Mouse (Mus musculus) limb, embryonic 10.5 days (tissue): Measurements from ENCODE around the gene Dnajb12. TPM values are rescaled to one million over a fixed set of nuclear protein-coding genes. Genes with fewer than 3 reads are reported as not detected.

ENCODE experiments used
- DNase-seq: peaks from one replicate; pipeline ENCODE4 v3.0.0-alpha.2; 2017; ENCODE audit warnings: low spot score
- H3K27ac ChIP-seq: fragments of 300-500 bp; sonication (generic); 2 replicates; pipeline ENCODE4 v1.5.1; 2016; ENCODE audit warnings: mild to moderate bottlenecking
- H3K27me3 ChIP-seq: fragments of 300-500 bp; sonication (generic); 2 replicates; pipeline ENCODE4 v1.6.1; 2016; ENCODE audit warnings: low read depth, mild to moderate bottlenecking; ENCODE audit not compliant: poor library complexity, severe bottlenecking
- H3K36me3 ChIP-seq: fragments of 300-500 bp; sonication (generic); 2 replicates; pipeline ENCODE4 v1.6.1; 2016; ENCODE audit warnings: mild to moderate bottlenecking, moderate library complexity
- H3K4me1 ChIP-seq: fragments of 300-500 bp; sonication (generic); 2 replicates; pipeline ENCODE4 v1.6.1; 2016
- H3K4me3 ChIP-seq: fragments of 300-500 bp; sonication (generic); 2 replicates; pipeline ENCODE4 v1.5.1; 2016; ENCODE audit warnings: mild to moderate bottlenecking, moderate library complexity
- H3K9me3 ChIP-seq: fragments of 300-500 bp; sonication (generic); replicated peaks from 2 replicates; pipeline ENCODE4 v1.6.1; 2016; ENCODE audit warnings: mild to moderate bottlenecking
- WGBS: fragments of 180-500 bp; shearing (Covaris S2); methylation state at CpG from one replicate; pipeline ENCODE4 v1.1.7; 2016; 5-methylcytosine and 5-hydroxymethylcytosine counted together
- polyA plus RNA-seq: library from polyadenylated mRNA; unstranded; fragments of >200 nt; fragmentation: Nextera tagmentation; extraction: Ambion mirVana; gene quantifications from 2 replicates; pipeline ENCODE4 v1.2.1, GENCODE M21; 2016

Gene Dnajb12
- polyA plus RNA-seq, 1 experiment from 2014 or later: 25.8 TPM

DNA sequence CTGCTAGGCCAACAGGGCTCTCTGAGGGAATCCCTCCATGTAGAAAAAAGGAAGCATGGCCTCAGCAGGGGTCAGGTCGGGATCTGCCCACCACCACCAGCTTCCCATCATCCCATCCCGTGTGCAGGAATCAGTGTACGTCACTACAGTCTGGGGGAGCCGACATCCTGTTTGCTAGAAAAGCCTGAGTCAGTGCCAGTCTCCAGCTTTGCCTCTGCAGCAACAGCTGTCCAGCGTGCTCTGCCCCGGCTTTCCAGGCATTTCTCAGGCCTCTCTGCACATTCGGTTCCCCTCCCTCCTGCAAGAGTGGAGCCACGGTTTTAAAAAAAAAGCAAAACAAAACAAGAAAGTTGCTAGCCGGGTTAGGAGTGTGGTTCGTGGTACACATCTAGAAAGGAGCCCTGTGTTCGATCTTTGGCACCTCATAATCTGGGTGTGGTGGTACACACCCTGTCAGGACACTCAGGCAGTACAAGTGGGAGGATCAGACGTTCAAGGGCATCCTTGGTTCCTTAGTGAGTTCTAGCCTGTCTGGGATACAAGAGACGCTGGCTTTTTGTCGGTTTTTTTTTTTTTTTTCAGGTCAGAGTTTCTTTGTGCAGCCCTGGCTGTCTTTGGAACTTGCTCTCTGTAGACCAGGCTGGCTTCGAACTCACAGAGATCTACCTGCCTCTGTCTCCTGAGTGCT lies 40.3 kb downstream of the Dnajb12 start:
- Histone ChIP-seq H3K4me1 (peaks cover 76% of the 10 kb centered on the region), H3K36me3 (no peaks in the 10 kb centered on the region), H3K27ac (peak overlapping the region; percentile 93), H3K27me3 (no peaks in the 10 kb centered on the region), H3K4me3 (no peak overlapping the region), H3K9me3 (no peaks in the 10 kb centered on the region)
- WGBS: 43% methylated on average over 15 of the region's 15 CpGs
- no peak for DNase-seq

DNA sequence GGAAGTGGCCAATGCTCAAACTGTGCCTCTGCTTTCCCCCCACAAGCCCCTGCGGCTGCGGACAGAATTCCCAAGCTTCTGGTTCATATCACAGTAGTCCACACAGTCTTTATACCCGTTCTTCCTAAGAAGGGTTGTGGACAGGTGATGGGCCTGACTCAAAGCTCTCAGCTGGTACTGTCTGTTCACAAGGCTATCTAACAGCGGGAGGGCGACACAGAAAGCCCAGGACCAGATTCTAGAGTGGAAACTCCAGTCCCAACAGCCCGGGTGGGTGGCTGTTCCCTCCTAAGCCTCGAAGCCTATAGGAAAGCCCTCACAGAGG lies 41.1 kb downstream of the Dnajb12 start:
- peak overlapping the region; percentile 93 for H3K27ac ChIP-seq
- peak overlapping the region; percentile 51 for H3K4me3 ChIP-seq
- WGBS: 18% methylated on average over 7 of the region's 7 CpGs
- no peak for DNase-seq
- H3K4me1 ChIP-seq: peaks cover 76% of the 10 kb centered on the region
- no peaks in the 10 kb centered on the region for H3K9me3 ChIP-seq
- no peaks in the 10 kb centered on the region for H3K36me3 ChIP-seq
- H3K27me3 ChIP-seq: no peaks in the 10 kb centered on the region

DNA sequence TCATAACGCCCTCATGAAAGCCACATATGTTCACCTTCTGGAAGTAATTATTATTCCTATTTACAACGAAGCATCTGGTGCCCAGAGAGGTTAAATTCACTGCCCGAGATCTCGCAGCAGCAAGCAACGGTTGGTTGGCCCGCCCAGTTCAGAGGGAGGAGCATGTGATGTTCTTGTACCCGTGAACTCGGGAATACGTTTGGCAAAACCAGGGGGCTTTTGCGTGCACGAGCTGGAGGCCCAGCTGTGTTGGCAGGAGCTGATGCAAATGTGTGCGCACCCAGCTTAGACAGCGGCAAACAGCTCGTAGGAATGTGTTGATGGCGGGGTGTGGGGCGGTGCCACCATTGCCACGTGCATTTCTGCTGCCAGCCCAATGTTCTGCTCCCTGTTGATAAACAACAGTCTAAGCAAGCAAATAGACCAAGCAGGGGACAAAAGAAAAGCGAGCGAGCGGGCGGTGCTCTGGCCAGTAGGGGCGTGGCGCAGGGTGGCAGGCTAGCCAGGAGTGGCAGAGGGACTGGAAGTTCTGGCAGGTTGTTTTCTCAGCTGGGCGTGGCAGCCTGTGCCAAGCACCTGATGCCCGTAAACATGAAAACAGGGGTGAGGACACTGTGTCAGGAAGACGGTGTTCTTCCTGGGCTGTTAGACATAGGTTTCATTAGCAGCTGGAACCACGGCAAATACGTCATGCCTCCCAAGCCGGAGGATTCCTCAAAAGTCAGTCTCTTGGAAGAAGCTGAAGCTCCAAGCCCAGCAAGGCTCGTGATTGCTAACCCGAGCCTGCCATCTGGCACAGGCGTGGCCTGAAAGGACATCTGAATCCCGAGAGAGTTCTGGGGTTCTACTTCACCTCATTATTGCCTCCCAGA lies 41.7 kb downstream of the Dnajb12 start:
- Histone ChIP-seq H3K4me3 (peak overlapping the region; percentile 51), H3K27me3 (no peaks in the 10 kb centered on the region), H3K36me3 (no peaks in the 10 kb centered on the region), H3K4me1 (peaks cover 70% of the 10 kb centered on the region), H3K27ac (peak overlapping the region; percentile 93), H3K9me3 (no peaks in the 10 kb centered on the region)
- WGBS: 5% methylated on average over 33 of the region's 33 CpGs
- peak; percentile 85 for DNase-seq

DNA sequence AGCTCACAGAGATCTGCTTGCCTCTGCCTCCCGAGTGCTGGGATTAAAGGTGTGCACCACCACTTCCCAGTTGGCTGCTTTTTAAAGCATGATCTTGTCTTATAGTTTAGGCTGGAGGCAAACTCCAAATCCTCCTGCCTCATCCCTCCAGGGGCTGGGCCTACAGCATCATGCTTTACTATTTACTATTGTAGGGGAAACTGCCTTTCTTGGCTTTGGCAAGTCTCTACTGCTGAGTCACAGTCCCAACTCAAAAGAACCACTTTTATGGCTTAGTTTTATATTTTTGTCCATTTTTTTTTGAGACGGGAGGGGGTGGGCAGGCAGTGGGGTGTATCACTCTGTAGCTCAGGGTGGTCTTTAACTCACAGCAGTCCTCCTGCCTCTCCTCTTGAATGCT lies 44.1 kb downstream of the Dnajb12 start:
- Histone ChIP-seq H3K4me1 (peaks cover 55% of the 10 kb centered on the region), H3K27me3 (no peaks in the 10 kb centered on the region), H3K4me3 (no peak overlapping the region), H3K36me3 (no peaks in the 10 kb centered on the region), H3K27ac (peak overlapping the region; percentile 93; the same call in 1 of the 2 replicates), H3K9me3 (no peaks in the 10 kb centered on the region)
- WGBS: 80% methylated on average over 2 of the region's 2 CpGs
- DNase-seq: no peak

DNA sequence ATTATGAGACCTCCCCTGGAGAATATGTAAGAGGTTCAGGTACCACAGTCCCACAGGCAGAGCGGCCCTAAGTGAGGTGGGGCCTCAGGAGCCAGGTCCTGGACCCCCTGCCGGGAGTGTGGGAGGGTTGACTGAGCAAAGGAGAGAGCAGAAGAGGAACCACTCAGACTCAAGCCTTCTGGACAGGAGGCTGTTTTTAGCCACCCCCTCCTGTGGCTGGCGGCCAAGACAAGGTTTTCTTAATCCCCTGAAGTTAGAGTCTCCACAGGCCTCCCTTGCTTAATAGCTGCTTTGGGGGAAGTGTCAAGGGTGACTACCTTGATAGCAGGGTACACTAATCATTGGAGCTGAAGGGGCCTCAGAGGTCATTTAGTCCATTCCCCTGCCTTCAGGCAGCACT lies 44.9 kb downstream of the Dnajb12 start:
- Histone ChIP-seq H3K9me3 (no peaks in the 10 kb centered on the region), H3K27ac (peak overlapping the region; percentile 62; the same call in 1 of the 2 replicates), H3K36me3 (no peaks in the 10 kb centered on the region), H3K27me3 (no peaks in the 10 kb centered on the region), H3K4me1 (peaks cover 50% of the 10 kb centered on the region), H3K4me3 (no peak overlapping the region)
- peak; percentile 27 for DNase-seq
- WGBS: 42% methylated on average over 3 of the region's 3 CpGs

DNA sequence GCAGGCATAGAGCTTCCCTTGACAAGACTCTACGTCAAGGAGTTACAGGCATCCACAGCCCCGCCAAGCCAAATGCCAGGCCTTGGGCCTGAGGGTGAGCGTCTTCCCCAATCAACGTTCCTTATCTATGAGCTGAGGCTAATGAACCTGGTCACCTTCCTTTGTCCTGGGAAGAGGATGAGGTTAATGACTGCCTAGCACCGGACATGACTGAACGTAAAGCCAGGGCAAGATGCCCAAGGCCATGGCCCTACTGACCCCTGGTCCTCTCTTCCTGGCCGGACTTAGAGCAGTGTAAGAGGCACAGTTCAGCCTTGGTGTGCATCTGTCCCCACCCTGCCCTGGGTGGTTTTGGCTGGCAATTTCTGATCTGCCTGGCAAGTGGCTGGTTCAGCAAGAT lies 49.8 kb downstream of the Dnajb12 start:
- no peaks in the 10 kb centered on the region for H3K9me3 ChIP-seq
- H3K4me1 ChIP-seq: peaks cover 25% of the 10 kb centered on the region
- H3K4me3 ChIP-seq: no peak overlapping the region
- 81% methylated on average over 7 of the region's 7 CpGs for WGBS
- no peaks in the 10 kb centered on the region for H3K27me3 ChIP-seq
- no peak for DNase-seq
- no peaks in the 10 kb centered on the region for H3K36me3 ChIP-seq
- peak overlapping the region; percentile 15; the same call in 1 of the 2 replicates for H3K27ac ChIP-seq

DNA sequence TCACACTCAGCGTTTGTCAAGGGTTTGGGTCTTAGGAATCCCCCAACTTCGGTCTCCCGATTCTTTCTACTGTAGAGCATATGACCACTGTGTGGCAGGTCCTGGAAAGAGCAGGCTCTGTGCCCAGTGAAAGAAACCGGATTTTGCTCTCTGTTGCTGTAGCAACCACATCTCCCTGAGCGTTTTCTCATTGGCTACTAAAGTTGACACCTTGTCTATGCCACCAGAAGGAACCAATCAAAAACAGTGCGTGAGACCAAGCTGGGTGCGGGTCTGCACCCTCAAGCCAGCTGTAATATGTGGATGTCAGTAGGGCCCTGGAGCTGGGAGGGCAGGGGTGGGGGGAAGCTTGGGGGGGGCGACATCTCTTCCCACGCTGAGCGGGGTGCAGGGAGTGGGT lies 51.6 kb downstream of the Dnajb12 start:
- H3K27ac ChIP-seq: peak overlapping the region; percentile 78
- H3K36me3 ChIP-seq: no peaks in the 10 kb centered on the region
- H3K9me3 ChIP-seq: no peaks in the 10 kb centered on the region
- peak; percentile 53 for DNase-seq
- peak overlapping the region; percentile 24; the same call in 1 of the 2 replicates for H3K4me3 ChIP-seq
- WGBS: 32% methylated on average over 10 of the region's 10 CpGs
- H3K4me1 ChIP-seq: peaks cover 26% of the 10 kb centered on the region
- H3K27me3 ChIP-seq: no peaks in the 10 kb centered on the region

DNA sequence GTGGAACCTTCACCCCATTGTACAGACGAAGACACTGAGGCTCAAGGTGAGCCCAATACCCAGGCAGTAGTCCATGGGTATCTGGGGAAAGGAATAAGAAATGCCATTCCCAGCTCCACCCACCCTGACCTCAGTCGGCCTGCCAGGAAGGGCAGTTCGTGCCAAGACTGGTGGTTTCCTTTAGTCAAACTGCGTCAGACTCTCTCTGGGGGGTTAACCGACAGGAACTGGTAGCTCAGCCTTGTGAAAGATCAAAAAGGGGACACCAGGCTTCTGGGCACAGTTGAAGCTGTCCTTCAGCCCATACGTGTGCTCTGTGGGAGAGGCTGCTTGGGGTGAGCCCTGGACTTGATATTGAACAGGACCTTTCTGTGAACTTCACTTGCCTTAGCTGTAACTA lies 53.2 kb downstream of the Dnajb12 start:
- no peak overlapping the region; the same call in 1 of the 2 replicates for H3K27ac ChIP-seq
- H3K4me1 ChIP-seq: peaks cover 34% of the 10 kb centered on the region
- no peaks in the 10 kb centered on the region for H3K27me3 ChIP-seq
- H3K9me3 ChIP-seq: no peaks in the 10 kb centered on the region
- 85% methylated on average over 6 of the region's 6 CpGs for WGBS
- no peak overlapping the region for H3K4me3 ChIP-seq
- no peak for DNase-seq
- H3K36me3 ChIP-seq: no peaks in the 10 kb centered on the region

DNA sequence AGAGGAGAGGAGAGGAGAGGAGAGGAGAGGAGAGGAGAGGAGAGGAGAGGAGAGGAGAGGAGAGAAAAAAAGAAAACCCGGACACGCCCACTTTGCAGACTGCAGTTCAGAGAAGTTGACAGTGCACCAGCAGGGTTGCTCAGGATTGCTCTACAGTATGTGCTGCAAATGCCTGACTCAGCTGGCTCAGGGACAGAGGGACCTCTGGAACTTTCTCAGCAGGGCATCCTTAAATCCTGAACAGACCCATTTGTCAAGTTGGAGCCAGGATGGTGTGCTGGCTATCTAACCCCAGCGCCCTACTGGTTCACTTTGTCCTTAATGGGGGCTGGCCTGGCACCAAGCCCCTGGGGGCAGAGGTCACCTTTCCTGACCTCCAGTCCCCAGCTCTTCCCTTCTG lies 54.7 kb downstream of the Dnajb12 start:
- no peaks in the 10 kb centered on the region for H3K27me3 ChIP-seq
- no peaks in the 10 kb centered on the region for H3K9me3 ChIP-seq
- peak overlapping the region; percentile 63 for H3K27ac ChIP-seq
- no peaks in the 10 kb centered on the region for H3K36me3 ChIP-seq
- 53% methylated on average over 3 of the region's 3 CpGs for WGBS
- no peak for DNase-seq
- no peak overlapping the region for H3K4me3 ChIP-seq
- peaks cover 34% of the 10 kb centered on the region for H3K4me1 ChIP-seq

DNA sequence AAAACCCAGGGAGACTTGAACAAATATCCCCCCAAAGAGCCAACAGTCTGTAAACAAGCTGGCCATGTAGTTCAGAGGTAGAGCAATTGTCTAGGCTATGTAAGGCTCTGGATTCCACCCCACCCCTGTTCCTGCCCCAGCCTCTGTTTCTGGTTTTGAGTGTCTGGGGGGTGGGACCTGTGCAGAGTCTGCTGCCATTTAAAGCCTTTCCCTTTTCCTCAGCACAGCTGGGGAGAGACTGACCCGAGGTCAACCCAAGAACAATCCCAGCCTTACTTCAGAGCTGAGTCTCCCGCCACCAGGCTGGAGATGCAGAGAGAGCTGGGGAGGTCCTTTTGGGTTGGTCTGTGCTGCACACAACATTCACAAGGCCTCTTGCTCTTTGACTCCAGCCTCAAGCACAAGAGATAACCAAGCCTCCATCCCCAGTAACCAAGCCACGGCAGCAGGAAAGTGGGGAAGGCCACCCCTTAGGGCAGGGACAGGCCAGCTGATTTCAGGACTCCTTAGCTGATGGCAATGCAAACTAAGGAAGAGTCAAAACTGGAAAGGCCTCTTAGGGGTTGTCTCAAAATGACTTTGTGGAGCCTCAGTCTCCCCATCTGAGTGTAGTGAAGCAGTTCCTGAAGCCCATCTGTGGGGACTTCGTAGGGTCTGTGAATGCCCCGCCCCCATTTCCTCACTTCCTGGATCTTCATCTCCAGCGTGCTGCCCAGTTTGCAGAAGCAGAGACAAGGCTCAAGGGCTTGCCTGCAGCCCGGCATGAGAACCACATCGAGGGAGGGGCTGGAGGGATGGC lies 56.9 kb downstream of the Dnajb12 start:
- 53% methylated on average over 8 of the region's 8 CpGs for WGBS
- Histone ChIP-seq H3K9me3 (no peaks in the 10 kb centered on the region), H3K27me3 (no peaks in the 10 kb centered on the region), H3K27ac (peak overlapping the region; percentile 87), H3K4me3 (no peak overlapping the region), H3K36me3 (no peaks in the 10 kb centered on the region), H3K4me1 (peaks cover 26% of the 10 kb centered on the region)
- DNase-seq: peak; percentile 60

DNA sequence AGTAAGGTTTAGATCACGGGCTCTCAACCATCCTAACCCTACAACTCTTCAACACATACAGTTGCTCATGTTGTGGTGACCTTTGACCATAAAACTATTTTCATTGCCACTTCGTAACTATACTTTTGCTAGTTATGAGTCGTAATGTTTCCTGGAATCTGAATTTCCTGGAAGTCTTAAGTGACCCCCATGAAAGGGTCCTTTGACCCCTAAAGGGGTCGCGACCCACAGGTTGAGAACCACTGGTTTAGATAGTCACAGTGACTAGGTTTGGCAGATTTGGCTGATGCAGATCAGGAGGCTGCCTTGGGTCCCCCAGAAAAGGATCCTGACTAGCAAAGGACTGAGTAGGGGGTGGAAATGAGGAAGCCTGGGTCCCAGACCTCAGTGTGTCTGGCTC lies 59.3 kb downstream of the Dnajb12 start:
- 82% methylated on average over 5 of the region's 5 CpGs for WGBS
- no peak for DNase-seq
- H3K27me3 ChIP-seq: no peaks in the 10 kb centered on the region; the same call in 1 of the 2 replicates
- H3K4me1 ChIP-seq: peaks cover 41% of the 10 kb centered on the region
- H3K9me3 ChIP-seq: no peaks in the 10 kb centered on the region
- no peak overlapping the region for H3K27ac ChIP-seq
- no peak overlapping the region for H3K4me3 ChIP-seq
- no peaks in the 10 kb centered on the region for H3K36me3 ChIP-seq

DNA sequence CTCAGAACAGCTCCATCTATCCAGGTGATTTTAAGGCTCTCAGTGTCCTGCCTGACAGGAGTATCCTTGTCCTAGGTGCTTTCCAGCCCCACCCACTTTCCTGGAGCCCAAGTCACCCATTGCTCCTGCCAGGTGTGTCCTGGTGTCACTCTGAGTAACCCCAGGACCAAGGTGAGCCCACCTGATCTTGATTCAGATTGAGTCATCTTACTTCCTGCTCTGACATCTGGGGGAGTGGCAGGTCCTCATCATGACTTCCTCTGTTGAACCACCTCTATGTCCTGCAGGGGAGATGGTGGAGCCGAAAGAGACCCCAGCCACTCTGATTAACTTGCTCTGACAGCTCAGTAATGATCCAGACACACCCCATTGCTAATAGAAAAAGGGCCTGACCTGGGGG lies 59.7 kb downstream of the Dnajb12 start:
- WGBS: 59% methylated on average over 1 of the region's 1 CpGs
- peaks cover 41% of the 10 kb centered on the region for H3K4me1 ChIP-seq
- no peak for DNase-seq
- no peaks in the 10 kb centered on the region for H3K9me3 ChIP-seq
- H3K27me3 ChIP-seq: peaks cover 3% of the 10 kb centered on the region
- no peak overlapping the region for H3K4me3 ChIP-seq
- H3K36me3 ChIP-seq: no peaks in the 10 kb centered on the region
- no peak overlapping the region for H3K27ac ChIP-seq
